Mouse (Mus musculus) kidney, adult 2 months (tissue): ENCODE data around the gene Katnal1. TPM values are rescaled to one million over a fixed set of nuclear protein-coding genes. Genes with fewer than 3 reads are reported as not detected.
A peak's percentile ranks its signal among the peaks of the same experiment; 100 is the strongest.

Experiments used
- DNase-seq: peaks from one replicate; pipeline ENCODE4 v3.0.0; 2021
- H3K27ac ChIP-seq: fragments of 200-500 bp; 2 replicates; pipeline ENCODE4 v1.5.1; 2012; ENCODE audit warnings: low read depth, low read length, control low read depth, inconsistent platforms; ENCODE audit not compliant: insufficient read depth
- H3K27me3 ChIP-seq: fragments of 200-500 bp; replicated peaks from 2 replicates; pipeline ENCODE4 v1.6.1; 2012; ENCODE audit warnings: mild to moderate bottlenecking, moderate library complexity, low read length, inconsistent platforms; ENCODE audit not compliant: control insufficient read depth, insufficient read depth
- H3K36me3 ChIP-seq: fragments of 200-500 bp; 2 replicates; pipeline ENCODE4 v1.6.1; 2012; ENCODE audit warnings: mild to moderate bottlenecking, moderate library complexity, low read length, inconsistent platforms; ENCODE audit not compliant: control insufficient read depth, insufficient read depth
- H3K4me1 ChIP-seq: fragments of 200-500 bp; 2 replicates; pipeline ENCODE4 v1.6.1; 2011; ENCODE audit warnings: low read length; ENCODE audit not compliant: control insufficient read depth, insufficient read depth
- H3K4me3 ChIP-seq: fragments of 200-500 bp; 2 replicates; pipeline ENCODE4 v1.5.1; 2011; ENCODE audit warnings: mild to moderate bottlenecking, low read depth, low read length, control low read depth; ENCODE audit not compliant: insufficient read depth
- CTCF ChIP-seq: fragments of 200-500 bp; conservative IDR thresholded peaks from 2 replicates; pipeline ENCODE4 v1.5.1; 2011; ENCODE audit warnings: low read depth, mild to moderate bottlenecking, control low read depth, low read length, moderate library complexity, mixed read lengths; ENCODE audit not compliant: insufficient read depth, insufficient read length
- POLR2A ChIP-seq: fragments of 200-500 bp; IDR thresholded peaks from one replicate; pipeline ENCODE4 v1.6.1; 2011; ENCODE audit warnings: low read depth, low read length, control low read depth
- WGBS: fragments of 180-500 bp; shearing (Covaris S2); methylation state at CpG from one replicate; pipeline ENCODE4 v1.1.7; 2018; 5-methylcytosine and 5-hydroxymethylcytosine counted together
- polyA plus RNA-seq: library from polyadenylated mRNA; depleted of rRNA; stranded (reverse); fragments of >200 nt; gene quantifications from 2 replicates; pipeline ENCODE4 v1.2.3, GENCODE M21; 2012

Gene Katnal1
- polyA plus RNA-seq, 1 experiment: 6.6 TPM

DNA sequence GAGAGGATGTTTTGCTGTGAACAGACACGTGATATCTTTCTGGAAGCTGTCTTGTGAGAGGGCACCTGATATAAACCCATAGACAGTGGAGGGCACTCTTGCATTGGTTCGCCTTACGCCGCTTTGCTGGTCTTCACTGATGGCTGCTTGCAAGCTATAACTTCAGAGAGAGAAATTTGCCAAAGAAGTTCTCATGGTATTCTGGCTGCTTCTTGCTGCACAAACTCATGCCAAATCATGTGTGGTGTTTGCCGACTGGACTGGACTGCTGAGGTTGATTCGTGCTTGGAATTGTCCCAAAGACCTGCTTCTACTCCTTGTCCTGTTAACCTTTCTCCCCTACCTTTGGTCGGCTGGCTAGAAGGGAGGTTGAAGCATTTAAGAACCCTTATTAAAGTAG is 29.8 kb downstream of the Katnal1 start:
- Histone ChIP-seq H3K4me3 (no peak overlapping the region), H3K36me3 (no peaks in the 10 kb centered on the region), H3K27ac (peak overlapping the region; percentile 88), H3K27me3 (no peaks in the 10 kb centered on the region), H3K4me1 (peaks cover 16% of the 10 kb centered on the region)
- 59% methylated on average over 7 of the region's 7 CpGs for WGBS
- TF ChIP-seq CTCF: no peak
- DNase-seq: peak; percentile 93

DNA sequence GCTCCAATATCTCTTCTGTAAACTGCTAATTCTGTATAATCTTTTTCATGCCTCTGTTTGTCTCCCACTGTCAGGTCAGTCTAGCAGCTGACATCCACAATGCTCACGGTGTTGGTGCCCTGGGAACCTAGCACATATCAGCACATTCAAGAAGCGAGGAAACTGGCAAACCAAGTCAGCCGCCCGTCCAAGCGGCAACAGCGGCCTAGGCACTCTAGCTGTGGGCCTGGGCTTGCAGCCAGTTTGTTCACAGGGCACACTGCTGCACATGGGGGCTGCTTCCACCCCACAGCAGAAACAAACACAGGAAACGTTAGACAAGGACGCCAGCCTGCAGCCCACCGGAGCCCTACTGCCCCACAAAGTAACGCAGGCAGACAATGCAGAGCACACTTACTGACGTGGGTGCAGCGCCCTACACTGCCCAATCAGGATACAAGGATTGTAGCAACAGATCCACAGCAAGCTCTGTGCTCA is 31.1 kb downstream of the Katnal1 start:
- 49% methylated on average over 12 of the region's 12 CpGs for WGBS
- peak; percentile 59 for DNase-seq

DNA sequence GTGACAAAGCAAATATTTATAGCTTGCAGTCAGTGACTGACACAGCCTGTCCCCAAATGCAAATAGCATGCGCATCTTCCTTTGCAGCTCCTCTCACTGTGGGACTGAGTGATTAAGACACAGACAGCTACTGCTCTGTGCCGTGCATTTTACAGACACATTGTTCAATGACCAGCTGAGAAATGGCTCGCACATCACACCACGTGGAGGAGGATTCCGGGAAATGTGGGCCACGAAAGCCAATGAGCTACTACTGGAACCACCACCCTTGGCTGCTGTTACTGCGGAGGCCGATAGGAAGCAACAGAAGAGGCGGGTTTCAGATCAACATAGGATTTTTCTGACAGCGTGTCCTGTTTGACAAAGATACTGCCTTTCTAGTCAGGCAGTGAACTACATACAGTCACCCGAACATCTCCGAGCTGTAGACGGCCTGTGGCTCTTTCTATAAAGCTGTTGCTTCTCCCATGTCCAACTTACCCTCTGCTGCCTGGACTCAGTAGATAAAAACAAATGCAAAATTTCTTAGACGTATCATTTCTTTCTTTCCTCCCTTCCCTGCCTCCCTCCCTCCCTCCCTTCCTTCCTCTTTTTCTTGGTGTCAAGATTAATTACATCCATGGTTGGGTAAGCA is 31.9 kb downstream of the Katnal1 start:
- 63% methylated on average over 14 of the region's 14 CpGs for WGBS
- H3K27me3 ChIP-seq: no peaks in the 10 kb centered on the region
- TF ChIP-seq POLR2A (no peak), CTCF (no peak)
- H3K4me1 ChIP-seq: peaks cover 16% of the 10 kb centered on the region
- peak; percentile 41 for DNase-seq
- H3K36me3 ChIP-seq: no peaks in the 10 kb centered on the region
- no peak overlapping the region for H3K27ac ChIP-seq
- no peak overlapping the region for H3K4me3 ChIP-seq

More for the DNA sequence above, 31.1 kb downstream of the Katnal1 start:
- no peaks in the 10 kb centered on the region for H3K27me3 ChIP-seq
- H3K4me1 ChIP-seq: peaks cover 16% of the 10 kb centered on the region
- no peak overlapping the region for H3K4me3 ChIP-seq
- no peak for TF ChIP-seq CTCF
- no peak for TF ChIP-seq POLR2A
- peak overlapping the region; percentile 81 for H3K27ac ChIP-seq
- no peaks in the 10 kb centered on the region for H3K36me3 ChIP-seq

GRCm38 (mm10) chr5:148896515-148896914 is 32.6 kb downstream of the Katnal1 start:
- no peak overlapping the region for H3K27ac ChIP-seq
- no peak for DNase-seq
- H3K36me3 ChIP-seq: no peaks in the 10 kb centered on the region
- WGBS: 92% methylated on average over 10 of the region's 10 CpGs
- peaks cover 16% of the 10 kb centered on the region for H3K4me1 ChIP-seq
- no peak overlapping the region for H3K4me3 ChIP-seq
- H3K27me3 ChIP-seq: no peaks in the 10 kb centered on the region
- TF ChIP-seq CTCF (no peak), POLR2A (no peak)

- Histone ChIP-seq H3K27me3 (no peaks in the 10 kb centered on the region), H3K4me3 (no peak overlapping the region), H3K27ac (no peak overlapping the region), H3K36me3 (no peaks in the 10 kb centered on the region; the same call in 1 of the 2 replicates), H3K4me1 (peaks cover 16% of the 10 kb centered on the region)
- no peak for DNase-seq
- 82% methylated on average over 7 of the region's 7 CpGs for WGBS
- no peak for TF ChIP-seq POLR2A
- no peak for TF ChIP-seq CTCF
Observed at GRCm38 (mm10) chr5:148895833-148896232, 33.3 kb downstream of the Katnal1 start.

GRCm38 (mm10) chr5:148895034-148895433 is 34.1 kb downstream of the Katnal1 start:
- peak; percentile 69 for DNase-seq
- H3K4me1 ChIP-seq: peaks cover 16% of the 10 kb centered on the region
- TF ChIP-seq CTCF (no peak), POLR2A (no peak)
- WGBS: 60% methylated on average over 5 of the region's 5 CpGs
- H3K27me3 ChIP-seq: no peaks in the 10 kb centered on the region
- no peak overlapping the region for H3K4me3 ChIP-seq
- no peaks in the 10 kb centered on the region; the same call in 1 of the 2 replicates for H3K36me3 ChIP-seq
- H3K27ac ChIP-seq: peak overlapping the region; percentile 43; the same call in 1 of the 2 replicates

- TF ChIP-seq CTCF (no peak), POLR2A (no peak)
- no peak for DNase-seq
- no peak overlapping the region for H3K4me3 ChIP-seq
- H3K36me3 ChIP-seq: no peaks in the 10 kb centered on the region; the same call in 1 of the 2 replicates
- H3K4me1 ChIP-seq: peaks cover 4% of the 10 kb centered on the region; the same call in 1 of the 2 replicates
- WGBS: 98% methylated on average over 4 of the region's 4 CpGs
- no peak overlapping the region for H3K27ac ChIP-seq
- H3K27me3 ChIP-seq: no peaks in the 10 kb centered on the region
Observed at GRCm38 (mm10) chr5:148890237-148890636, 38.9 kb downstream of the Katnal1 start.
